Mouse (Mus musculus) cerebral cortex, adult 2 months (tissue): ENCODE measurements around the gene Fancl.

Source experiments
- WGBS: fragments of 180-500 bp; shearing (Covaris S2); methylation state at CpG from one replicate; pipeline ENCODE4 v1.1.7; 2018; 5-methylcytosine and 5-hydroxymethylcytosine counted together

Gene Fancl

DNA sequence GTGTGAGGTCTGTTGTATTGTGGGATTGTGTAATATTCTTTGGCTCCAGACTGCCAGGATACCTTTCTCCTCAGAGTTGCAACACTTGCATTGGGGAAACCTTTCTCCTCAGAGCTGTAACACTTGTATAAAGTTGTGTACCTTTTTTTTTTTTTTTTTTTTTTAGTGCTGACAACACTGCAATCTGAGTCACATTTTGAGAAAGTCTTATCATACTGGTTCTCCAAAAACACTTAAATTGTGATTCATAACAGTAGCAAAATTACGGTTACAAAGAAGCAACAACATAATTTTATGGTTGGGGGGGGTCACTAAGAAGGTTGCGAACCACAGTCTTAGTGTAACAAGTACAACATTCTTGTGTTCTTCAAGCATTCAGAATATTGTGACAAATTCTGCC lies at the start of gene Fancl:
Fancl (plus strand) TSS at position 165 of the 400 bp plus-strand sequence.
- WGBS: 99% methylated on average over 2 of the region's 2 CpGs

GRCm38 (mm10) chr11:26336848-26337247 lies 49.1 kb upstream of the Fancl start:
- WGBS: 74% methylated on average over 3 of the region's 3 CpGs

- 74% methylated on average over 2 of the region's 2 CpGs for WGBS
Measured at GRCm38 (mm10) chr11:26370176-26370575, 15.8 kb upstream of the Fancl start.

DNA sequence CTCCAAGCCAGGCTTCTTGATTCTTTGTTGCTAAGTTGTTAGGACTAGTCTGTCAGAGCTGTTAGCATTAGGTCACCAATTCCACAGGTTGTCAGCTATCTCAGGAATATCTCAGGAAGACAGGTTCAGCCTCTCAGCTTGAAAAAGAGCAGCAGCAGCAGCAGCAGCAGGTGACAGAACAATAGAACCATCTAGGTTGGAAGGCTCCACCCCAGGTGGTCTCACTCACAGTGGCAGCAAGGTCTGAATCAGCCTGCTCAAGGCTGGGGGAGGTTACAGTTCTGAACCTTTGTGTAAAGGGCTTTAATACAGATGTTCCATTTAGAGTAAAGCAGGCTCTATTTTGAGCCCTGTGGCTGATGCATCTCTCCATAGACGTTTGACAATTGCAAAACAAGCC lies 14.0 kb upstream of the Fancl start:
- WGBS: 37% methylated on average over 1 of the region's 1 CpGs

GRCm38 (mm10) chr11:26374132-26374531 lies 11.8 kb upstream of the Fancl start:
- 73% methylated on average over 2 of the region's 2 CpGs for WGBS

DNA sequence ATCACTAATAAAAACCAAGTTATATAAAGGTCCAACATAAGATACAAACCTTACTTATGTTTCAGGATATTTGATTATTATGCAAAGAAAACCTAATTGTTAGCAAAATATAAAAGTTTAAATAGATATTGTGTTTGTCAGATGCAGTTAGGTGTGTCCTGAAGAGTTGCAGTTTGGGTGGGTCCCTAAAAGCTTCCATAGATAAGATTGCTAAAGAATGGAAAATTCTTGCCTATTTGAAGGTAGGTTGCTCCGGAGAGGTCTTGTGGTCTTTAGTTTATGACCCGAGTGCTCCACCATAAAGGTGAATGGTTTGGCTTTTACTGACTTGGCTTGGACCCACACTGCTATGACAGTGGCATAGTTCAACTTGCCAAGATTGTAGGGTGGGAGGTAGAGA lies 7.9 kb upstream of the Fancl start:
- 88% methylated on average over 2 of the region's 2 CpGs for WGBS

DNA sequence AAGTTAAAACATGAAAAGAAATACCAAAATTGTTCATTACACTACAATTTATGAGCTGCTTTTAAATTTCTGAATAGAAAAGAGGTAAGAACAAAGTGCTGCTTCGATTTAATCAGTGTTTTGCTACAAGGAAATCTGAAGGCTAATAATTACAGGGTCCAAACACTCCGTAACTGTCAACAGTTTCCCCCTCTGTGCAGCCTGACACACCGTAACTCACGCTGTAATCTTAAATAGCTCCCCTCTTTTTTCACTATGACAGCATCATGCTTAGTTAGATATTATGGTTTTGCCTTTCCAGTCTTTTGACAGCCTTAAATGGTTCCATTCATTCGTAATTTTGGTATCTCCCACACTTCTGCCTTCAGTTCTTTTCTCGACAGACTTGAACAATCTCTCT lies 4.4 kb upstream of the Fancl start:
- WGBS: 85% methylated on average over 6 of the region's 6 CpGs

- WGBS: 56% methylated on average over 2 of the region's 2 CpGs
Measured at GRCm38 (mm10) chr11:26386678-26387077, 743 bp downstream of the Fancl start.

DNA sequence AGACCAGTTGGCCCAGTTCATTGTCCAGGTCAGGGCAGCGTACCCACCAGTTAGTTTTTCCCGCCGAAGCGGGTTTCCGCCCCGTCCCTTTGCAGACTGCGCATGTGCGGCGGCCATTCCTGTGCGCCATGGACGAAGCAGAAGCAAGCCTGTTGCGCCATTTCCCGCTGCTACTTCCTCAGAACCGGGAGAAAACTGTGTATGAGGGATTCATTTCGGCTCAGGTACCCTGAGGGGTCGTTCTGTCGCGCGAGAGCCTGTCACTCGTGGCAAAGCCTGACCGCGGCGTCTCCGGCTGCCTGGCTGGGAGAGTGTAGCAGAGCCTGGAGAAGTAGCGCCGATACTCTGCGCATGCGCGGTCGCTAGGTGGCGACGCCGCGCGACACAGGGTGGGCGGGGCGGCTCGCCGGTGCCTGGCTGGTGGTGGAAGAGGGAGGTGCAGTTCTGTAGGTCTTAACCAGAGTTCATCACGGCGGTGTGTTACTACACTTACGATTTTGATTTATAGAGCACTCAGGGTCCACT lies 1.2 kb downstream of the Fancl start:
- WGBS: under 1% methylated on average over 42 of the region's 42 CpGs

DNA sequence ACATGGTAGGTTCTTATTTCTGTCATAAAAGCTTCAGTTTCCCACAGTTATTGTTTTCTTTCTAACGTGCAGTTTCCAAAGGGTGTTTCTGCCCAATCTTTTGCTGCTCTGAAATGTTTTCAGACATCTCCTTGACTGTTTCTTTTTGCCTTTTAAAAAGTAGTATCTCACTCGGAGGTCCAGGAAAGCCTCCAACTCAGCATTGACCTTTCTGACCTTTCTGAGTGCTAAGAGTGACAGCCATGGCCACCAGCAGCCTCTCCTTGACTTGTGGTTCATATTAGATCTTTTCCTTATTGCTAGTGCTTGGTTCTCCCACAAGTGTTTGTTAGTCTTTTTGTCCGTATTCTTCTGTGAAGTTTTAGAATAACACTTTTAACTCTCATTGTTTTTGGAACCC lies 9.6 kb downstream of the Fancl start:
- 68% methylated on average over 3 of the region's 3 CpGs for WGBS

DNA sequence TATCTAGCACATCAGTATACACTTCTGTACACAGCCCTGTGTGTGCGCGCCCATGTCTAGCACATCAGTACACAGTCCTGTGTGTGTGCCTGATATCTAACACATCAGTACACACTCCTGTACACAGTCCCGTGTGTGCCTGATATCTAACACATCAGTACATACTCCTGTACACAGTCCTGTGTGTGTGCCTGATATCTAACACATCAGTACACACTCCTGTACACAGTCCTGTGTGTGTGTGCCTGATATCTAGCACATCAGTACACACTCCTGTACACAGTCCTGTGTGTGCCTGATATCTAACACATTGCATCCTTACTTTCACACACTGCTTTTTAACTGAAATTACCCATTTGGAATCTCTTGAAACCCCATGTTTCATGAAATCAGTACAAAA lies 27.0 kb downstream of the Fancl start:
- 99% methylated on average over 3 of the region's 3 CpGs for WGBS

DNA sequence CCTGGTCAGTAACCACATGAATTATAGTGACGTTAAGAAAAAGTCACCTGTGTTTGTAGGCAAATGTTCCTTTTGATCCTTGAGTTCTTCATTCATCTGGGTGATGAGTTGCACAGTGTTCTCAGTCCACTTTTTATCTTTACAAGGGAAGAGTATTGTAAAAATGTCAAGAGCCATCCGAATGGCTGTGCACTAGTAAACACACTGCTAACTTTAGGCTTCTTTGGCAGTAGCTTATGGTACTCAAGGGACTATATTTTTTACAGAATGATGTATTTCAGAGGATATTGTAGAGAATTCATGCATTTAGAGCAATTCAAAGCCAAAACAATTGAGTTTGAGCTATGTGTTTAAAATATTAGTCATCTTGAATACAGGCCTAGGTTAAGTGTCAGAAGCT lies 35.5 kb downstream of the Fancl start:
- WGBS: 89% methylated on average over 2 of the region's 2 CpGs

GRCm38 (mm10) chr11:26437818-26438217 lies 51.9 kb downstream of the Fancl start:
- WGBS: 45% methylated on average over 13 of the region's 13 CpGs

- 66% methylated on average over 1 of the region's 1 CpGs for WGBS
Measured at GRCm38 (mm10) chr11:26441121-26441520, 55.2 kb downstream of the Fancl start.

DNA sequence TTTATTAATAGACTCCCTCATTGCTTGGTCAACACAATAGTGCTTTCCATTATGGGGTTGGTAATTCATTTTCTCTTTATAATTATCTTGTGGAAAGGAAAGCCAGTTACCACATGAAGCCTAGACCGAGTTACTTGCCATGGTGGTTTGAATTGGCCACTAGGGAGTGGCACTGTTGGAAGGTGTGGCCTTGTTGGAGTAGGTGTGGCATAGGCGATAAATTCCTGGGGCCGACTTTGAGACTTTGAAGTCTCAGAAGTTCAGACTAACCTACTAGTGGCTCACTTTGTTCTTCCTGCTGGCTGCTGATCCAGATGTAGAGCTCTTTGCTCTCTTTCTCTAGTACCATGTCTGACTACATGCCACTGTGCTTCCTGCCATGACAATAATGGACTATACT lies 63.9 kb downstream of the Fancl start:
- WGBS: 90% methylated on average over 3 of the region's 3 CpGs

- WGBS: 94% methylated on average over 1 of the region's 1 CpGs
Measured at GRCm38 (mm10) chr11:26450636-26451035, 64.7 kb downstream of the Fancl start.

DNA sequence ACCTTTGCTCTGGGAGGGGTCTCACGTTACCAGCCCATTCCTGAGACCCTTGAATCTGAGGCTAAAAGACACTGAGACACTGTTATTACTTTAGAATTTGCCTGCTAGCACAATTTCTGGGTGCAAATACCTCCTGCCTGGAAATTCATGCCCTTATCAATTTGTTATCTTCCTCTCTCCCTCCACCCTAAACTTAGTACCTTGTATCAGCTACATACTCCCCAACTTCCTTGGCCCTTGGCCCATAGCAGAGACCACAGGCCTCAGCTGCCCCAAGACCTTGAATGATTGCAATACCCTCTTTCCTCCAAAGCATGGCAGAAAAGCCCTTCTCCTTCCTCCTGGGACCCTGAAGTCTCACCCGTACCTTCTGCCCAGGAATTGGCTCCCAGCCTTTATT lies 65.3 kb downstream of the Fancl start:
- WGBS: 95% methylated on average over 2 of the region's 2 CpGs

GRCm38 (mm10) chr11:26452693-26453092 lies 66.8 kb downstream of the Fancl start:
- 90% methylated on average over 4 of the region's 4 CpGs for WGBS

GRCm38 (mm10) chr11:26454081-26454480 lies 68.1 kb downstream of the Fancl start:
- WGBS: 96% methylated on average over 4 of the region's 4 CpGs

GRCm38 (mm10) chr11:26477037-26477739 lies 91.3 kb downstream of the Fancl start:
- WGBS: 59% methylated on average over 6 of the region's 6 CpGs

- 73% methylated on average over 3 of the region's 3 CpGs for WGBS
Measured at GRCm38 (mm10) chr11:26481691-26482242, 95.8 kb downstream of the Fancl start.

DNA sequence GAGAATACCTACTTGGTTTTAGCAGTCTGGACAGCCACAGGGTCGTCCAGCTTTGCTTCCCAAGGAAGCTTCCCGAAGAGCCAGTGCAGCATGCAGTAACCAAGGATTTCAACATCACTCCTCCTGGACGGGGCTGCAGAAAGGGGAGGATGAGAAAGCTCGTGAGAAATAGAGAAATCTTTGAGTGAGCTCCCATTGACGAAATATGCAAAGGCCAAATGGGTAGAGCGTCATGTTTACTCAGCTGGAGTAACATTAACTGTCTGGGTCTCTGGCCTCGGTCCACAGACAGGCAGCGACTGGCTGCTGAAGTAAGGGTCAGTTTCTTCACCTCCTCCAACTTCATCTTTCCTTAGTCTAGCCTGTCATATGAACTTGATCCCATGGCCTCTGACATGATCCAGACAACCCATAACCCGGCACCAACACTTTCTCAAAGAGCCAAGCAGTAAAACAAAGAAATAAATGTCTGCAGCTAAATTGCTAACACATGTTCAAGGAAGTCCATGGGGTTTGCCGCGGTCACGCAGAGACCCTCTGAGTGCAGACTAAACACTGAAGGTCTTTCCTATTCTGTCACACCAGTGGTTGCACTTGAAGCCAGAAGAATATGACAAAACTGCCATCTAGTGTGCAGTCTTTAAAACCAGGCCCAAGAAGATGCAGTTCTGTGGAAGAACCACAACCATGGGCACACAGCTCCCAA lies 104.0 kb downstream of the Fancl start:
- WGBS: 70% methylated on average over 12 of the region's 12 CpGs

DNA sequence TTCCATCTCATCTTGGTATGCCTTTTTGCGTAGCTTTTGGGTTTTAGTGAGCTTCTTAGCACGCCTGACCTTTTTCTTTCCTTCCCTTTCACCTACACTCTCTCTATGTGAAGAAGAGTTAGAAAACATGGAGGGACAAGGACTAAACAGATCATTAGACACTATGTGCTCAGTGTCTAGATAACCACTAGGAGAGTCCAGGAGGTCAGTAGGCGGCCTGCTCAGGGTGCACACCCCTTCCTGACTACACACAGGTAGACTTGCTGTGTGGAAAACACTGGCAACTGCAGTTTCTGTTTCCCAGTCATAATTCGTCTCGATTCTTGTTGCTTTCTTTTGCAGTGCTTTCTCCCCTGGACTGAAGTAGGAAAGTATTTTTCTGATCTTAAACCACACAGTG lies 110.0 kb downstream of the Fancl start:
- 90% methylated on average over 5 of the region's 5 CpGs for WGBS
